Mouse (Mus musculus) ES-E14 (cell line): ENCODE results near the gene Ppp1r13b. TPM values are rescaled to one million over a fixed set of nuclear protein-coding genes. Genes with fewer than 3 reads are reported as not detected.

Source experiments
- DNase-seq: peaks from one replicate; pipeline ENCODE4 v3.0.0-alpha.2; 2013; ENCODE audit warnings: low read depth, low spot score
- H3K27ac ChIP-seq: 2 replicates; pipeline ENCODE4 v1.5.1; 2012; ENCODE audit warnings: low read depth, mild to moderate bottlenecking, low read length, moderate library complexity, mixed read lengths; ENCODE audit not compliant: poor library complexity, insufficient read depth, severe bottlenecking
- H3K36me3 ChIP-seq: 2 replicates; pipeline ENCODE4 v1.6.1; 2012; ENCODE audit warnings: mild to moderate bottlenecking, low read length, moderate library complexity, mixed read lengths; ENCODE audit not compliant: control insufficient read depth, poor library complexity, insufficient read depth, severe bottlenecking
- H3K4me1 ChIP-seq, 2 experiments: fragments of 150-350 bp in 1 of 2; sonication (generic) in 1 of 2; 2 replicates each; pipeline ENCODE4 v1.6.1; 2012; ENCODE audit warnings: low read length in 2 of 2, mild to moderate bottlenecking in 1 of 2, mixed read lengths in 1 of 2; ENCODE audit not compliant: control insufficient read depth in 2 of 2, insufficient read depth in 2 of 2, poor library complexity in 1 of 2
- H3K4me3 ChIP-seq, 2 experiments: fragments of 150-350 bp in 1 of 2; sonication (generic) in 1 of 2; 2 replicates each; pipeline ENCODE4 v1.5.1; 2012; ENCODE audit warnings: low read length in 2 of 2, low read depth in 1 of 2, mild to moderate bottlenecking in 1 of 2, mixed read lengths in 1 of 2; ENCODE audit not compliant: insufficient read depth in 1 of 2, poor library complexity in 1 of 2, severe bottlenecking in 1 of 2
- H3K9ac ChIP-seq: 2 replicates; pipeline ENCODE4 v1.6.1; 2012; ENCODE audit warnings: low read depth, mild to moderate bottlenecking, low read length, mixed read lengths; ENCODE audit not compliant: poor library complexity, insufficient read depth, severe bottlenecking
- H3K9me3 ChIP-seq: fragments of 150-350 bp; sonication (generic); 2 replicates; pipeline ENCODE4 v1.6.1; 2012; ENCODE audit warnings: low read depth, mild to moderate bottlenecking, low read length; ENCODE audit not compliant: control insufficient read depth, insufficient read depth
- CHD2 ChIP-seq: IDR thresholded peaks from 2 replicates; pipeline ENCODE4 v1.6.1; 2014; ENCODE audit warnings: mild to moderate bottlenecking, low read depth, low read length, inconsistent platforms
- HCFC1 ChIP-seq: IDR thresholded peaks from 2 replicates; pipeline ENCODE4 v1.6.1; 2012; ENCODE audit warnings: low read length, inconsistent platforms, borderline replicate concordance; ENCODE audit not compliant: insufficient read depth
- MAFK ChIP-seq: IDR thresholded peaks from 2 replicates; pipeline ENCODE4 v1.6.1; 2014; ENCODE audit warnings: mild to moderate bottlenecking, low read depth, low read length, inconsistent platforms; ENCODE audit not compliant: insufficient read depth
- ZC3H11A ChIP-seq: IDR thresholded peaks from 2 replicates; pipeline ENCODE4 v1.6.1; 2012; ENCODE audit warnings: low read depth, mild to moderate bottlenecking, inconsistent platforms, low read length, borderline replicate concordance
- ZNF384 ChIP-seq: IDR thresholded peaks from 2 replicates; pipeline ENCODE4 v1.6.1; 2012; ENCODE audit warnings: low read depth, low read length, inconsistent platforms
- in situ Hi-C, 2 experiments: fragments of 600-800 bp; cut with MboI; formaldehyde crosslinking; loops; one replicate each; pipeline ENCODE4 v1.15.1; 2025; ENCODE audit warnings: low sequenced_read_pairs in 2 of 2, inconsistent platforms in 1 of 2; ENCODE audit not compliant: unreplicated experiment in 2 of 2
- total RNA-seq: library from RNA; depleted of rRNA; stranded (reverse); fragments of 300-350 nt; gene quantifications from 2 replicates; pipeline ENCODE4 v1.2.3, GENCODE M21; 2012

Gene Ppp1r13b
- total RNA-seq, 1 experiment, result 4.4 TPM

GRCm38 (mm10) chr12:111899646-111900045 is 8.3 kb downstream of the Ppp1r13b start:
- H3K4me3 ChIP-seq, result no peak overlapping the region
- H3K27ac ChIP-seq, result no peak overlapping the region
- TF ChIP-seq ZC3H11A (no peak), MAFK (no peak), CHD2 (no peak), ZNF384 (no peak), HCFC1 (no peak)
- H3K9ac ChIP-seq, result no peak overlapping the region
- in situ Hi-C loops, result no loop called here
- no peak for DNase-seq
- H3K9me3 ChIP-seq, result no peaks in the 10 kb centered on the region
- H3K36me3 ChIP-seq, result no peaks in the 10 kb centered on the region
- H3K4me1 ChIP-seq, result no peaks in the 10 kb centered on the region

- no peak for DNase-seq
- Histone ChIP-seq H3K4me1 (no peaks in the 10 kb centered on the region), H3K9ac (no peak overlapping the region), H3K27ac (no peak overlapping the region), H3K9me3 (no peaks in the 10 kb centered on the region), H3K4me3 (no peak overlapping the region), H3K36me3 (no peaks in the 10 kb centered on the region)
- in situ Hi-C loops, result no loop called here
- TF ChIP-seq HCFC1 (no peak), ZNF384 (no peak), ZC3H11A (no peak), CHD2 (no peak), MAFK (no peak)
Observed at GRCm38 (mm10) chr12:111898686-111899085, 9.2 kb downstream of the Ppp1r13b start.

GRCm38 (mm10) chr12:111896908-111897661 is 10.8 kb downstream of the Ppp1r13b start:
- H3K4me1 ChIP-seq, result no peaks in the 10 kb centered on the region
- H3K27ac ChIP-seq, result no peak overlapping the region
- no peaks in the 10 kb centered on the region for H3K36me3 ChIP-seq
- no peak overlapping the region for H3K9ac ChIP-seq
- H3K9me3 ChIP-seq, result no peaks in the 10 kb centered on the region
- in situ Hi-C loops, result no loop called here
- DNase-seq, result no peak
- TF ChIP-seq ZC3H11A (no peak), MAFK (no peak), HCFC1 (no peak), CHD2 (no peak)
- H3K4me3 ChIP-seq, result no peak overlapping the region

- Histone ChIP-seq H3K36me3 (no peaks in the 10 kb centered on the region), H3K4me1 (no peaks in the 10 kb centered on the region), H3K9ac (no peak overlapping the region), H3K4me3 (no peak overlapping the region), H3K27ac (no peak overlapping the region), H3K9me3 (no peaks in the 10 kb centered on the region)
- TF ChIP-seq MAFK (no peak), CHD2 (no peak), HCFC1 (no peak), ZC3H11A (no peak), ZNF384 (no peak)
- in situ Hi-C loops, result no loop called here
- DNase-seq, result no peak
Observed at GRCm38 (mm10) chr12:111894082-111894481, 13.8 kb downstream of the Ppp1r13b start.
